Mouse (Mus musculus): ENCODE data around the gene Kctd7.

GRCm38 (mm10) chr5:130177871-130178270, 33.2 kb downstream of the Kctd7 start:
- TF ChIP-seq CTCF (IDR thresholded peaks at IDR 0.05; ENCODE audit: extremely low read depth, insufficient read depth, insufficient read length, insufficient replicate concordance): no peak
- TF ChIP-seq POLR2A (IDR thresholded peaks at IDR 0.05; ENCODE audit: low read depth, low read length): no peak
